Mouse (Mus musculus): ENCODE results near the gene Jmjd1c.

Gene Jmjd1c

DNA sequence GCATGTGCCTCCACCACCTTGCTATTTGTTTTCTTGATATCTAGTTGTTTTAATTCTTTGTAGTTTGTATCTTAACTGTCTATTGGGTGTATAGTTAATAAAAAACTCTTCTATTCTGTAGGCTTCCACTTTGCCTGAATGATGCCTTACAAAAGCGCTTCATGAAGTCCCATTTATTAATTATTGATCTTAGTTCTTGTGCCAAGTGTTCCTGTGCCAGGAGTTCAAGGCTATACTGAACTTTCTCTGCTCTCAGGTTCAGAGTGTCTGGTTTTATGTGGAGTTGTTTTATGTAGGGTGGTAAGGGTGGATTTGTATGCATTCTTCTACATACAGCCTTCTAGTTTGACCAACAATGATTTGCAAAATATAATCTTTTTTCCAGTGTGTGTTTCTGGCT, 99.7 kb downstream of the Jmjd1c start:
- DNase-seq, result no peak

DNA sequence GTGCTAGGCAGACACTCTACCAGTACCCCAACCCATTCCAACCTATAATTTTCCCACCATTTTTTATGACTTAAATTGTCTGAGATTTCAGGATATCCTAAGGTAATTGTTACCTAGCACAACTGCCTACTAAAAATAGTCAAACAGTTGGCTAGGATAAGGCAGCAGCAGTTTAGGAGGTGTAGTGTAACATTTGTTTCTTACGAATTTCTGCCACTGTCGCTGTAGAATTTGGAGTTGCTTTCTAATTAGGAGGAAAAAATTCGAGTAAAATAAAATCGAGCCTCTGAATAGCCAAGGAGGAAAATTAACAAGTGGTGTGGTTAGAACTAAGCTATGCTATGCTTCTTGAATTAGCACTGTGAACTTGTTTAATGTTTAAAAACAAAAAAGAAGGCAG, 101.3 kb downstream of the Jmjd1c start:
- no peak for DNase-seq

DNA sequence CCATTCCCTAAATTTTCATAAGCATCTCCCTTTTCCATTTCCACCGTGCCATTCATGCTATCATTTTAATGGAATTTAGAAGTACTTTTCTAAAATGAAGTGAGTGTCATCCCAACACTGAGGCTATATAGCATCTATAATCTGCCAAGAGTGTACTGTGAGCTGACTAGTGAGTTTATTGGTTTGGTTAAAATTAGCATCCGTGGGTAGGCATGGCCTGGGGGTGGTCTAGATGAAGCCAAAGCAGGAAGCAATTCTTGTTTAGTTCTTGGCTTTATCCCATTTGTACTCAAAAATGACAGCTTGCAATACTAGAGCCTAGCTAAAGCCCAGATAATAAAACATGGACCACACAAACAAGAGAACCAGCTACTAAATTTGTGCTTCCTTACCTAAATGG, 101.9 kb downstream of the Jmjd1c start:
- DNase-seq, result no peak

DNA sequence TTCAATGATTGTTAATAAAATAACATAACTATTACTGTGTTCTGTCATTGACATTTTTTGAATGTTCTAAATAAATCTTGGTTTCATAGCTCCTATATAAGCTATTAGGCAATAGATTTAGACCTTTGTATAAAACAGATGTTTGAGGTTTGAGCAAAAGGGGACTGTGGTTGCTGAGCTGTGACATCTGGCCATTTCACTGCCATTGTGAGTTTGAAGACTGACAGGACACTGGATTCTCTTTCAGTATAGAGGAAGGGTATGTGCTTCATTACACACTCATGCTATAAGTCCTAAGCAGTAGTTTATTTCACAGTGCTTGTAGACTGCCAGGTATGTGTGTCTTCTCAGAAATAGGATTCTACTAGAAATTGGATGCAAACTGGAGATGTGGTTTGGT, 105.8 kb downstream of the Jmjd1c start:
- no peak for DNase-seq

DNA sequence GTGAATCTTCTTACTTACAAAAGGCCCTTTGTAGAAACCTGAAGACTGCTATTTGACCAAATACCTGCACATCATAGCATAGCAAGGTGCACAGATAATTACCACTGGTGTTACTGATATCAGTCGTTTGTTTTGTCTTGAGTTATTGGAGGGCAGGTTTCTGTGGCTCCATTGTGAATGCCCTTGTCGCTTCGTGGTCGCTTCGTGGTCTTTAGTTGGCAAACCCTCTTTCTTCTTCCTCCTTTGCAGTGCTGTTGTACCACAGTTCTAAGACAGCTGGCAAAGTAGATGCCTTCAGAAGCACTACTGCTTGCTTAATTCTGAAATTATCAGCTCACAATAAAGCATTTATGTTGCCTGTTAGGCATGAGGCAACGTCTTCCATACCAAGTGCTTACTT, 106.5 kb downstream of the Jmjd1c start:
- no peak for DNase-seq

DNA sequence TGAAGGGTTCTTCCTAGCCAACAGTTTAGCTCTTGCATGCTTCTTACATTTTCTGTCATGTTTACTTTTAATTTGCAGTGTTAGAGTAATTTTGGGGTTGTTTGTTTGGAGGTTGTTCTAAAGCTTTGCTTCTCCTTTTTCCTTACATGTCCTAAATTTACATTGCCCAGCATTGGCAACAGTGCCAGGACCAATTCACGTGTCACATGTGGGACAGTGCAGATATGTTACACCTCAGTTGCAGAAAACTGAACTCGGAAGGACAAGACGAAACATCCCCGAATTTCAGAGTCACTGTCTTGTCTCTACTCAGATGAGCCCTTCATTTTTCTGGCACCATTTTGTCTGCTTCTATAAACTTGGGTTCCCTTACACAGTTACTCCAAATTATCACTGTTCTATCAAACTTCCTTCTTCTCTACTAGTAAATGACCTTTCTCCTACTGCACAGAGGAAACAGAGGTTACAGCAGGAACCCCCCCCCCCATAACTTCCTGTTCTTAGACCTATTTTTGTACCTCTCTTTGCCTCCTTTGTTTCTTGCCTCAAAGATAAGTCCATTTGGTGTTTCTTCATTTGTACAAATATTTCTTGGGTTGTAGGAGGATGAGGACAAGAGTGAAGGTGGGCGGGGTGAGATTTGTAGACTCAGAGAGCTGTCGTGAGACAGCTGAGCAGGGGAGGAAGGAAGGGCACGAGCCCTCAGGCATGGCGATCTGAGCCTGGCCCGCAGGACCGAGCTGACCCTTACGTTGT, 108.9 kb downstream of the Jmjd1c start:
- no peak for DNase-seq

DNA sequence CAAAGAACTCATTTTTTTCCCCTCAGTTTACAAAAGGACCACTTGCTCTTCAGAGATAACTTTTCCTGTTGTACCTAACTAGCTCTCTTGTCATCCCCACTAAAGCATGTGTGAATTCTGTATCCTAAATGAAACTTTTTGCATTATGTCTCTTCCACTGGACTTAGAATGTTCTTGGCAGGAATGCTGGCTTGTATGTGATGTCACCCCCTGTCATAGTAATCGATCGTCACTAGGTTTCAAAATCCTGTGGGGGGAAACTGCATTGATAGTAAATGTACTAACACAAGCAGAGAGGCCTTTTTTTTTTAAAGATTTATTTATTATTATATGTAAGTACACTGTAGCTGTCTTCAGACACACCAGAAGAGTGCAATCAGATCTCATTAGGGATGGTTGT, 112.0 kb downstream of the Jmjd1c start:
- DNase-seq, result no peak

DNA sequence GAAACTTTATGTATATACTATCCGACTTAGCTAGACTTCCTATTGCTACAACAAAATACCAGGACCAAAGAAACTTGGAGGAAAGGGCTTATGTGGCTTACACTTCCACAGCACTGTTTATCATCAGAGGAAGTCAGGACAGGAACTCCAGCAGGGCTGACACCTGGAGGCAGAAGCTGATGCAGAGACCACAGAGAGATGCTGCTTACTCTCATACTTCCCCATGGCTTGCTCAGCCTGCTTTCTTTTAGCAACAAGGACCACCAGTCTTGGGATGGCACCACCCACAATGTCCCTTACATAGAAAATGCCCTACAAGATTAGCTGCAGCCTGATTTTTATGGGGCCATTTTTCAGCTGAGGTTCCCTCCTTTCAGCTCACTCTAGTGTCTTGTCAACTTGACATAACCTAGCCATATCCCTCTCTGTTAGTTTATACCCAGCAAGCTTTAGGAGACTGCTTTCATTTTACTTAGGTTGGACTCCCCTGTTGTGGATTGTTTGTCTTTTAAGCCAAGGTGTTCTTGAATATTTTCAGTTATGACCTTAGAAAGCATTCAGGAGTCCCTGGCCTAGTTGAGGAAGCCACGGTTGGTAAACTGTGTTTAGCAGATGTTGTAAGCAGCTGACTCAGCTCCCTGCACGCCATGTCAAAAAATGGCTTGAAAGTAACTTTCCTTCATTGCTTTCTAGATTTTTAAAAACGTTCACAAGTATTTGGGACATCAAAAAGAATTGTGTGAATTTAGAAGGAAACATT, 114.2 kb downstream of the Jmjd1c start:
- DNase-seq, result no peak

DNA sequence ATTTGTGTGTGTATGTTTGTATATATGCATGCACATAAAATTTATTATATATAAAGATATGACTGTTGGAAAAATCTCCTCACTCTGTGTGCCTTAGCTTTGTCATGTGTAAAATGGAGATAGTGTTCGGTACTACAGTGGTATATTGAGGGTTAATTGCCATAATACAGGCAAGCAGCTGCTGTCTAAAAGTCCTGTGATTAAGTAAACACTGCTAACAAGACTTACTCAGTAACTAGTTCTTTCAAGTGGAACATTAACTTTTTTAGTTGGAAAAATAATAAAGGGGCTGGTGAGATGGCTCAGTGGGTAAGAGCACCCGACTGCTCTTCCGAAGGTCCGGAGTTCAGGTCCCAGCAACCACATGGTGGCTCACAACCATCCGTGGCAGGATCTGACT, 116.1 kb downstream of the Jmjd1c start:
- DNase-seq, result no peak

DNA sequence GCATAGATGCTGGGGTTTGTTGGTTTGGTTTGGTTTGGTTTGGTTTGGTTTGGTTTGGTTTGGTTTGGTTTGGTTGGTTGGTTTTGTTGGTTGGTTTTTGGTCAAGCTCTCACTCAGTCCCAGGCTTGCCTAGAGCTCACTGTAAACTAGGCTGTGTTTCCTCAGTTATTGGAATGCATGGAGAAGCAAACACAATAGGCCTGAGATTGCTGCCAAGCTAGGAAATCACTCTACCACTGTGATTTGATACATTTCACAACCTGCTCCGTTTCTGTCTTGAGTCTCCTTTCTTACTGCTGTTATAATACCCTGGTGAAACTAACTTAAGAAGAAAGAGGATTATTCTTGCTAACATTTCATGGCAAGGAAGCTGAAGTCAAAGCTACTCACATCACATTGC, 117.8 kb downstream of the Jmjd1c start:
- no peak for DNase-seq

DNA sequence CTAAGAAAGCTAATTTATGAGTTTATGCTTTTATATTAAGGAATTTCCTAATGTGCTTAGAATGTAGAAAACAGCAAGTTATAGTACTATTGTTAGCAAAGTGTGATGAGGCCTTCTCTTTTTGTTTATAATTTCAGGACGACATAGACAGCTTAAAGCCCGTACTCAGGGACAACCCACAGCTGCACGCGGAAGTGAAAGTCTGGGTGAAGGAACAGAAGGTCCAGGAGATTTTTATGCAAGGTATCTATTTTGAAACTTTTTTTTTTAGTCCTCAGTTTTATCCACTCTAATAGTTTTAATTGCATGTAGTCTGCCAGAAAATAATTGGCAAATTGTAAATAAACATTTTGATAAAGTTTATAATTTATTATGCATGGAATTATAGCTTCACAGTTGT, 119.2 kb downstream of the Jmjd1c start:
- DNase-seq, result no peak

DNA sequence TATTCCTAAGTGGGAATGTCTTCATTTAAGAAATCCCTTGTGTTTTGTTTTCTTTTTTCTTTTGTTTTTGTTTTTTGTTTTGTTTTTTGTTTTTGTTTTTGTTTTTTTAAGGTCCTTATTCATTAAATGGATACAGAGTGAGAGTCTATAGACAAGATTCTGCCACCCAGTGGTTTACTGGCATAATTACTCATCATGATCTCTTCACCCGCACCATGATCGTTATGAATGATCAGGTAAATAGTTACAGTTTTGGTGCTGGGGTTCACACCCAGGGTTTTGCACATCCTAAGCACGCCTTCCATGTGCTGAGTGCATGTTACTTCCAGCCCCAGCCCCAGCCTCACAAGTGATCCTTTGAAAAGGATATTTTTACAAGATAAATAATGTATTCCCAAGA, 120.9 kb downstream of the Jmjd1c start:
- DNase-seq, result no peak

DNA sequence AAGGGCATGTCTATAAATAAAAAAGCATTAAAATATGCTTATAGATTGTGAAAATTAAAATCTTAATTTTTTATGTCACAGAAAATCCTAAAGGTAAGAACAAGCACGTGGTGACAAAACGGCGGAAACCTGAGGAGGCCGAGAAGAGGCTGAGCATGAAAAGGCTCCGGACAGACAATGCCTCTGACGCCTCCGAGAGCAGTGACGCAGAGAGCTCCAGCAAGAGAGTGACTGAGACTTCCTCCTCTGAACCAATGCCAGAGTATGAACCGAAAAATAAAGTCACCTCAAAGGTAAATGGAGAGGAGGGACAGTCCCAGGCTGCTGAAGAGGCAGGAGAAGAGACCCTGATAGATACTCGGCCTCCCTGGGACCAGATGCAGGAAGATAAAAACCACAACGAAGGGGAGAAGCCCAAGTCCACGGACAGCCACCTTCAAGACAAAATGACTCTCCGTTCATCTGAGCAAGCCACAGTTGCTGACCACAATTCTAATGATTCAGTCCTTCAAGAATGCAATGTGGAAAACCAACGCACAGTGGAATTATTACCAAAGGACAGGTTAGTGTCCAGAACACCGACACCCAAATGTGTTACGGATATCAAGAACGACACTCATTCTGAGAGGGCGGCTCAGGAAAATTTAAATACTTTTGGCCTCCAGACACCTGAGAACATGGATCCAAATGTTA, 123.1 kb downstream of the Jmjd1c start:
- no peak for DNase-seq

DNA sequence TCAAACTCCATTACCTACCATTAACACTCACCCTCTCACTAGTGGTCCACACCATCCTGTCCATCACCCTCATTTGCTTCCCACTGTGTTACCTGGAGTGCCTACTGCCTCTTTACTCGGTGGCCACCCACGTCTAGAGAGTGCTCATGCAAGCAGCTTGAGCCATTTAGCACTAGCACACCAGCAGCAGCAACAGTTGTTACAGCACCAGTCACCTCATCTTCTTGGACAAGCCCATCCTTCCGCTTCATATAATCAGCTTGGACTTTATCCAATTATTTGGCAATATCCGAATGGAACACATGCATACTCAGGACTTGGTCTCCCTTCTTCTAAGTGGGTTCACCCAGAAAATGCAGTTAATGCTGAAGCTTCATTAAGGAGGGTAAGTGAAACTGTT, 124.3 kb downstream of the Jmjd1c start:
- DNase-seq, result no peak

DNA sequence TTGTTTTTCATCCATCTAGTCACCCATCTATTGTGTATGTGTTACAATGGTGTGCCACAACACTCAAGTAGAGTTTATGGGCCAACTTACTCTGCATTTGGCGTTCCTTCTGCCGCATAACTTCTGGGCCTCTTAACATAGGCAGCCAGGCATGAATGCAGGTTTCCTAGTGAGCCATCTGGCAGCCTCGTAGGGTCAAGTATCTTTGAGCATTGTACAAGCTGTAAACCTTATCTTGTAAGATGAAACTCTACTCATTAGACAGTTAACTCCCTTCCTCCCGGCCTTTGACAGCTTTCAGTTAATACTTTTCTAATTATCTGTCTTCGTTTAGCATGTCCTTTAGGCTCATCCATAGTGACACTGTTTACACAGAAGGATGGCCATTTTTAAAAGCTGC, 125.4 kb downstream of the Jmjd1c start:
- no peak for DNase-seq

DNA sequence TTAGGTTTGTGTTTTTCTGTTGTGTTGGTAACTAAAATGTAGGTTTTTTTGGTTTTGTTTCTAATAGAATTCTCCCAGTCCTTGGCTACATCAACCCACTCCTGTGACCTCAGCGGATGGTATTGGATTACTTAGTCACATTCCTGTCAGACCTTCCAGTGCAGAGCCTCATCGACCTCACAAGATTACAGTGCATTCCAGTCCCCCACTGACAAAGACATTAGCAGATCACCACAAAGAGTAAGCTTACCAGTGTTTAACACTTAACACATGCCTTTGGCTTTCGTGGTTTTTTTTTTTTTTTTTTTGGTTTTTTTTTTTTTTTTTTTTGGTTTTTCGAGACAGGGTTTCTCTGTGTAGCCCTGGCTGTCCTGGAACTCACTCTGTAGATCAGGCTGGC, 128.0 kb downstream of the Jmjd1c start:
- DNase-seq, result no peak

DNA sequence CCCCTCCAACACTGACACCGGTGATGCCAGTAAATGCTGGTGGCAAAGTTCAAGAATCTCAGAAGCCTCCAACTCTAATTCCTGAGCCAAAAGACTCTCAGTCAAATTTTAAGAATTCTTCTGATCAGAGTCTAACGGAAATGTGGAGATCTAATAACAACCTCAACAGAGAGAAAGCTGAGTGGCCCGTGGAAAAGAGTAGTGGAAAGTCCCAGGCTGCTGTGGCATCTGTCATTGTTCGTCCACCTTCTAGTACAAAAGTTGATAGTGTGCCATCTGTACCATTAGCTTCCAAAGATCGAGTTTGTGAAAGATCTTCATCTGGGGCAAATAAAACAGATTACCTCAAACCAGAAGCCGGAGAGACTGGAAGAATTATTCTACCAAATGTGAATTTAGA, 129.6 kb downstream of the Jmjd1c start:
- DNase-seq, result no peak

DNA sequence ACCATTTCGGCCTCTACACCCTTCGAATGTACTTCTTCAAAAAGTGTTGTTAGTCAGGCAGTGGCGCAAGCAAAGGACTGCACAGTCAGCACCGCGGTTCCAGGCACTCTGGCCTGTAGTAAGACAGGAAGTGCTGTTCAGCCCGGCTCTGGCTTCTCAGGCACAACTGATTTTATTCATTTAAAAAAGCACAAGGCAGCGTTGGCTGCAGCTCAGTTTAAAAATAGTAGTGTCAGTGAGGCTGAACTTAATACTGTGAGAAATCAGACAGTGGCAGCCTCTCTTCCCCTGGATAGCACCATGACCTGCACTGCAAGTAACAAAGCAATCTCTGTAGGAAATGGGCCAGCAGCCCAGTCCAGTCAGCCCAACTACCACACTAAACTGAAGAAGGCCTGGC, 130.2 kb downstream of the Jmjd1c start:
- DNase-seq, result peak; percentile 36

DNA sequence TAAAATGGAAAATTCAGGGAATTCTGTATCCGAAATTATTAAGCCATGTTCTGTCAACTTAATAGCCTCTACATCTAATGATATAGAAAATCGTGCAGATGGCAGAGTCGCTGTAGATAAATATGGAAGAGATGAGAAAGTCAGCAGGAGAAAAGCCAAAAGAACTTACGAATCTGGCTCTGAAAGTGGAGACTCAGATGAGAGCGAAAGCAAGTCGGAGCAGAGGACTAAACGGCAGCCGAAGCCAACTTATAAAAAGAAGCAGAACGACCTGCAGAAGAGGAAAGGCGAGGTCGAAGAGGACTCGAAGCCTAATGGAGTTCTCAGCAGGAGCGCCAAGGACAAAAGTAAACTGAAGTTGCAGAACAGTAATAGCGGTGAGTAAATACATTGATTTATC, 130.6 kb downstream of the Jmjd1c start:
- DNase-seq, result no peak

DNA sequence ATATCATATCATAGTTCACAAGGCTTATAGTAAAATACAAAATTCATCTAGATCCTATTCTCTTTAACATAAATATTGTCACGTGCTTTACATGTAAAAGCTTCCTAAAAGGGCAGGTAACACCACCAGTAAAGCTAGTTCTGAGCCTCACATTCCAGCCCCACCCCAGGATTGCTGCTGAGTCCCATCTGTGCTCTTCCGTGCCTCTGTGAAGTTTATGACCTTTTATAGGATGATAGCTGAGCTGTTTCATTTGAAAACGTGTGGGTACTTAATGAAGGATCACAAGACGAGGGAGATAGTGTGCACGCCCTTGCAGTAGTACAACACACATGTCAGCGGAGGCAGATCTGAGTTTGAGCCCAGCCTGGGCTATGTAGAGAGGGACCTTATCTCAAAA, 134.5 kb downstream of the Jmjd1c start:
- no peak for DNase-seq

DNA sequence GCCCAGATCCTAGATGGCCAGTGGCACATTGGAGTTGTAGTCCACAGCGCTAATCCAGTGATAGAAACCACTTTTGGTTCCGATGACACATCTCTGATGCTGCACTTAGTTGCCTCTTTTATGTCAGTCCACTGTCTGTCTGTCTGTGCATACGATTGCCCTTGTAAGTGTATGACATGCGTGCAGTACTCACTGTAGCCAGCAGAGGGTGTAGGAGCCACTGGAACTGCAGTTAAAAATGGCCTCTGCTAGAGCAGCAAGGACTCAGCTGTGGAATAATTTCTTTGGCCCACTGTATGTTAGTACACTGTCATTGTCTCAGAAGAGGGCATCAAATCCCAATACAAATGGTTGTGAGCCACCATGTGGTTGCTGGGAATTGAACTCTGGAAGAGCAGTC, 151.2 kb downstream of the Jmjd1c start:
- DNase-seq, result peak; percentile 56

DNA sequence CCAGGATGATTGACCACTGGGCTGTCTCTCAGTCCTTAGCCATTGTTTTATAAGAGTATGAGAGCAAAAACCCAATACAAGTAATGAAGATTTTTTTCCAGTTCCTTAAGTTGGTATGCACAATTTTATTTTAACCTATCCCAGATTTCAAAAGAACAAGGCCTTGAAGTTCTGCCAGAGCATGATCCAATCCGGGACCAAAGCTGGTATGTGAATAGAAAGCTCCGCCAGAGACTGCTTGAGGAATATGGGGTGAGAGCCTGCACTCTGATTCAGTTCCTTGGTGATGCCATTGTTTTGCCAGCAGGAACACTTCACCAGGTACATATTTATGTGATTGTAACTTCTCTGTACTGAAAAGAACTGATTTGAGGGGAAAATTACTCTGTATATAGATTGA, 153.6 kb downstream of the Jmjd1c start:
- DNase-seq, result no peak

DNA sequence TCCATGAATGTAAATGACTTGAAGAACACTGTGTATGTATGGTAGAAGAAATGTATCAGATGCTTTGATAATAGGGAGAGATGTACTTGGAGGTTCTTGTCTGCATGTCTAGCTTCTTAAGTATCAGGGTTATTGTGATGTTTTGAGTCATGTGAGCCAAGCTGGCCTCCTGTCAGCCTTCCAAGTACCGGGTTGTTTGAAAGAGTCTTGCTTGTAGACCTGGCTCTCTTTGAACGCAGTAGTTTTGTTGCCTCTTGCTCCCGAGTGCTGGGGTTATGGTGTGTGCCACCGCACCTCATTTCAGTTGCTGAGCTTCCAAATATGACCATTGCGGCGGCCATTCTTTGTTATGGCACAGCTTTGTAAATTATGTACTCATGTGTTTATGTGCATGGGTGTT, 154.9 kb downstream of the Jmjd1c start:
- DNase-seq, result no peak

DNA sequence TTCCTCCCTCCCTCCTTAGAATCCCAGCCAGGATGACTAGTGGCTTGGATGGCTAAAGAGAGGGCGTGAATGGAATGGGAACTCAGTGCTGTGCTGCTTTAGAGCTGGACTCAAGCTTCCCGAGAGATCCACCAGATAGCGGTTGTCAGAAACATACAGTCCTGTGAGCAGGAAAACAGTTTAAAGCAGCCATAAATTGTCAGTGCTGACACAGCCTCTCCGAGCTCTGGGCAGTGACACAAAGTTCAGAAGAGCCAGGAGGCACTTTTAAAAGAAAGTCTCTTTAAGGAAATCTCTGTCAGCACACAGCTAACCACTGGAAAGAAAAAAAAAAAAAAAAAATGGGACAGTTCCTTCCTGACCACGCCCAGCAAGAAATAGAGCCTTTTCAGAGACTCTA, 156.4 kb downstream of the Jmjd1c start:
- no peak for DNase-seq

Measured in kidney, adult 18-20 months (tissue).